Mouse (Mus musculus): ENCODE data around the gene Akap2.

DNA sequence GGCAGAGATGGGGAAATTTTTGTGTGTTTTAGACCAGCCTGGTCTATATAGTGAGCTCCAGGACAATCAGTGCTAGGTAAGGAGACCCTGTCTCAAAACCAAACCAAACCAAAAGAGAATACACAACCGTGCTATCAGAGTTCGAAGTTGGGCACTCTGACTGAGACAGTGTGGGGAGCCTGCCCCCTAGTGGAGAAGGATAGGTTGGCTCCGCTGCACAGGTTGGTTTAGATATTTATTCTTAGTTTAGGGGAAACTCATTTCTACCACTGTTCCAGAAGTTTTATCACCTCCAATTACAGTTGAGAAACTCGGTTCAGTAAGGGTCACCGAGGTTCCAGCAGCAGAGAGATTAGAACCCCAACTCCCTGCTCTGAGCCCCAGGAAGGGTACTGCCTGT is 186.8 kb downstream of the Akap2 start:
- 0 out of 2 replicates have a peak, but pooled peaks have one; percentile 16 for TF ChIP-seq CTCF (IDR thresholded peaks at IDR 0.05; ENCODE audit: insufficient read depth, low read depth, low read length)
- TF ChIP-seq POLR2A (IDR thresholded peaks at IDR 0.05; ENCODE audit: insufficient read depth, low read depth, low read length): no peak
